Mouse (Mus musculus) B cell, adult 62 days (primary cell): ENCODE data around the gene Olfr844. TPM values are rescaled to one million over a fixed set of nuclear protein-coding genes. Genes with fewer than 3 reads are reported as not detected.

Experiments used
- total RNA-seq: library from RNA; stranded (reverse); gene quantifications from 4 replicates; pipeline ENCODE4 v1.2.4, GENCODE M21; 2023

Olfr844 gene
- not detected in 4 replicates for total RNA-seq

DNA sequence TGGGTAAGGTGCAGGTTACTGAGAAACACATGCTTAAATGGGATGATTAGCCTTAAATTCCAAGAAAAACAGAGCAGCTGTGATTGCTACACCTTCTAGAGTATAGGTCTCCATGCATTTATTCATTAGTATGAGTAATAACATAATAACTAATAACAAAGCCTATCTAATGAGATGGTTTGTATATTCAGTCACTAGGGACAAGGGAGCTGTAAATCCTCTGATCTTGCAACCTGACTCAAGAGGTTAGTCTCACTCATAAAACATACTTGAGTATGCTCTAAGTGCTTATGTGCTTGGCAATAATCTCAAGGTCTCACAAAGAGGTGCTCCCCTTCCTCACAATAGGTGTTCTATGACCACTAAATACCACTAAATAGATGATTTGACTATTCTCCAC is at the start of gene Olfr844:
TSS of gene Olfr844 (plus strand) at position 301 of the 400 bp plus-strand sequence.

DNA sequence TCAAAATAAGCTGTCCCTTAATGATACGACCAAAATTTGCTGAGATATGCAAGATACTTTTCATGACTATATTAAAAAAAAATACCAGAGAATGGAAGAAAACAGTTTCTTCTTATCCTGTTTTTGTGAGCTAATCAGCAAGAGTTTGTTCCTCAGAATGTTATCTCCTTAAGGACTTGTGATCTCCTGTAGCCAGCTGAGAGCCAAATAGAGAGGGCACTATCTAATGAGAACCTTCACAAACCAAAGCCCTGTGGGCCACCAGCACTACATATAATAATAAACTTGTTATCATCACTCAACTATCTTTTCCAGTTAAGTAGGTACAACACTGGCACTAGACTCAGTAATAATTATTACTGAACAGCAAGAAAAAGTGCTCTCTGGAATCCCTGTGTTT is 20.0 kb downstream of the Olfr844 start, which contains the start of gene Olfr845:
TSS of gene Olfr845 (plus strand) at position 301 of the 400 bp plus-strand sequence.

DNA sequence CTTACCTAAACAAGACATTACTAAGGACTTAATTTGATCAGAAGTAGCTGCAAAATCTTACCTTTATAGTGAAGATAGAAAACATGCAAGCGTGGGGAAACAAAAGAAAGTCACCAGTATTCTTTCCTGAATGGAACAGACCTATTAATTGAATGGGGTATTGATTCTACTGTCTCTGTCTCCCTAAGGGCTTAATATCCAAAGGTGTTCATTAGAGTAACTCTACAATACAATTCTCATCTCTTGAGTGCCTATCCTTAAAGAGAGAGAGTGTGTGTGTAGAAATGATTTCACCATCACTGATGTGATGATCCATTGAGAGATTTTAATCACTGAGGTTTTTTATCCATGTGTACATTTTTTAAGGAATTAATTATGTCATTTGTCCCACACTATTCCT is 47.8 kb downstream of the Olfr844 start, which contains the start of gene Olfr846:
TSS of gene Olfr846 (minus strand) at position 101 of the 400 bp plus-strand sequence.

Other genes starting within 250 kb of the Olfr844 start
- not detected in 4 replicates for gene Olfr836, start 196.0 kb upstream of the Olfr844 start, total RNA-seq
- not detected in 4 replicates for gene Olfr837, start 180.0 kb upstream of the Olfr844 start, total RNA-seq
- not detected in 4 replicates for gene Olfr839-ps1, start 139.0 kb upstream of the Olfr844 start, total RNA-seq
- gene Olfr843, start 64.4 kb upstream of the Olfr844 start, total RNA-seq: not detected in 4 replicates
- not detected in 4 replicates for gene Olfr845, start 20.1 kb downstream of the Olfr844 start, total RNA-seq
- gene Olfr846, start 47.7 kb downstream of the Olfr844 start, total RNA-seq: not detected in 4 replicates
- not detected in 4 replicates for gene Olfr847, start 62.3 kb downstream of the Olfr844 start, total RNA-seq
- not detected in 4 replicates for gene Olfr849, start 123.9 kb downstream of the Olfr844 start, total RNA-seq
- gene Olfr850, start 161.9 kb downstream of the Olfr844 start, total RNA-seq: not detected in 4 replicates
- gene Olfr851, start 176.9 kb downstream of the Olfr844 start, total RNA-seq: not detected in 4 replicates
- gene Olfr853, start 224.7 kb downstream of the Olfr844 start, total RNA-seq: not detected in 4 replicates